Mouse (Mus musculus): Measurements from ENCODE around the gene Btbd9. TPM values are rescaled to one million over a fixed set of nuclear protein-coding genes. Genes with fewer than 3 reads are reported as not detected.
"Not testable (repeated sequence)": the region's sequence is repeated elsewhere in the genome, so short reads cannot be mapped to it uniquely, and the experiment has no call there.

The Btbd9 gene
- polyA plus RNA-seq, 1 experiment, result 21.7 TPM

DNA sequence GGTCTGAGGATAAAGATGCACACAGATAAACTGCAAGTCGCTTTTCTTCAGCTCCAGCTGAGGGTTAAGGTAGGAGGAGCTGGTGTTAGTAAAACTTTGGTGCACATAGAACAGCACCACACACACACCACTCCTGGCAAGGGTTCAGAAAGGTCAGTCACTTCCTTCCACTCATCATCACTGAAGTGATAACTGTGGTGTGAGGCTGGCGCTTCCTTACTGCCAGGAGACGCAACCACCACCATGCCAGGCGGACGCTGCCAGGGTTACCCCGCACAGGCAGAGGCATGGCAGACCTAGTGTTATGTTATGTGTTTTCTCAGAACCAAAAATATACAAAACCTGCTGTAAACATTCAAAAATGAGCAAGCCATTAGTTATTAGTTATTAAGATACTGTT, 66.6 kb downstream of the Btbd9 start:
- no peaks in the 10 kb centered on the region for H3K27me3 ChIP-seq (ENCODE audit: control insufficient read depth, insufficient read depth, low read length)
- 83% methylated on average over 6 of the region's 6 CpGs for WGBS
- no peak overlapping the region for H3K27ac ChIP-seq (ENCODE audit: insufficient read depth, low read length)
- H3K4me3 ChIP-seq (ENCODE audit: extremely low read depth, insufficient read depth, insufficient read length), result no peak overlapping the region
- TF ChIP-seq CTCF (IDR thresholded peaks at IDR 0.05; ENCODE audit: extremely low read depth, insufficient read depth, insufficient read length, insufficient replicate concordance) (no peak), POLR2A (IDR thresholded peaks at IDR 0.05; ENCODE audit: low read depth, low read length) (no peak)
- peaks cover 5% of the 10 kb centered on the region; the same call in 1 of the 2 replicates for H3K36me3 ChIP-seq (ENCODE audit: control insufficient read depth, insufficient read depth, low read length)
- DNase-seq (ENCODE audit: low read depth in 1 of 2, low spot score in 2 of 2), result no peak
- no peaks in the 10 kb centered on the region for H3K4me1 ChIP-seq (ENCODE audit: control insufficient read depth, insufficient read depth, insufficient read length)

DNA sequence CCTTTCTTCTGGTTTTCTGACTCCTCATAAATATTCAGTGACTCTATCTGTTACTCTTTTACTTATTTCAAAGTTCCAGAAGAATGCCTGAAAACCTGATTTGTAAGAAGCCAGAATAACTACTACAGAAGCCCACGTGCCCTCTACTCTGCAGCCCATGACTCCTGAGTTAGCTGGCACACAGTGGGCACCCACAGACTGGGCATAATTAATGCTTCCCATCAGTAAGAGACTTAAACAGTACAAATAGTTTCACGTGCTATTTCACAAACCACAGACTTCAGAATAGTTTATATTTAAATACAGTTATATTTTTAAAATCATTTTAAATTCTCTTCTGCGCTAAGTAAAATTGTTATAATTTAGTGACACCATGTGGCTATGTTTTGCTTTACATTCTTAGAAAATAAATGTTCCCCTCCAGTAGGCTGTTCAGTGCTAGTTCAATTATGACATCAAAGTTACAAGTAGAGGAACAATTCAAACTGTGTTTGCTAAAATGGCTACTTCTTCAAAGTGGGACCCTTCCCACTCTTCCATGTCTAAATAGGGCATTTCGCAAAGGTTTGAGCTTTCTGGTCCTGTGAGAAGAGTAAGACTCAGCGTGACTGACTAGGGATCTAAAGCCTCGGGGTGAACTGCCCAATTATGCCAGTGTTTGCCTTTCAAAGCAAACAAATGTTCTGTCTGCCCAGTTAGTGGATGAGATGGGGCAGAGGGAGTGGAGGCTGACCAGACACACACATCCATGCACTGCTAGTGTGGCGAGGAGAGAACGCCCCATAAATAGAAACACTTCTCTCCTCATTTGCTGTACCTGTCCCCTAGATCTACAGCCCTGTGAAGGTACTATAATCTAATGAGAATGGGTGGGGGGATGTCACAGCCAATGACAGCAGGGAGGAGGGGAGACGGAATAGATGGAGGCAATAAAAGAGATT, 68.4 kb downstream of the Btbd9 start:
- TF ChIP-seq POLR2A (IDR thresholded peaks at IDR 0.05; ENCODE audit: low read depth, low read length), result no peak
- TF ChIP-seq CTCF (IDR thresholded peaks at IDR 0.05; ENCODE audit: extremely low read depth, insufficient read depth, insufficient read length, insufficient replicate concordance), result no peak
- Histone ChIP-seq H3K4me1 (ENCODE audit: control insufficient read depth, insufficient read depth, insufficient read length) (no peaks in the 10 kb centered on the region), H3K36me3 (ENCODE audit: control insufficient read depth, insufficient read depth, low read length) (peaks cover 4% of the 10 kb centered on the region; the same call in 1 of the 2 replicates), H3K27me3 (ENCODE audit: control insufficient read depth, insufficient read depth, low read length) (no peaks in the 10 kb centered on the region), H3K27ac (ENCODE audit: insufficient read depth, low read length) (no peak overlapping the region), H3K4me3 (ENCODE audit: extremely low read depth, insufficient read depth, insufficient read length) (no peak overlapping the region)
- WGBS, result 89% methylated on average over 9 of the region's 9 CpGs
- DNase-seq (ENCODE audit: low read depth in 1 of 2, low spot score in 2 of 2), result no peak

DNA sequence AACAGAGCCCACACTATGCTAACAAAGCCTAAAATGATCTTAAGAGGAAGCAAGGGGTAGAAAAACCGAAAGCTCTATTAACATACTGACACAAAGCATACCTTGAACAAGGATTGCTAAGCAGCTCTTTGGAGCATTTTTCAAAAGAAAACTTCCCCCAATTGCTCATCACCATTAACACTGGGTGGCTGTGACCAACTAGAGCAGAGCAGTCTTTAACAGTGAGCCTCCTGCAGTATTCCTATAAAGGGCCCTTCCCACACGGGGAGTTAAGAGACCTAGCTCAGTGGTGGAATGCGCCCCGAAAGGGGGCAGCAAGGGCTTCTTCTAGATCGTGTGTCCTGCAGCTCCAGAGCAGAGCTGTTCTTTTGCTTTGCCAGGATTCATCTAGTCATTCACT, 69.4 kb downstream of the Btbd9 start:
- H3K36me3 ChIP-seq (ENCODE audit: control insufficient read depth, insufficient read depth, low read length), result peaks cover 3% of the 10 kb centered on the region; the same call in 1 of the 2 replicates
- 77% methylated on average over 5 of the region's 5 CpGs for WGBS
- DNase-seq (ENCODE audit: low read depth in 1 of 2, low spot score in 2 of 2), result no peak
- TF ChIP-seq CTCF (IDR thresholded peaks at IDR 0.05; ENCODE audit: extremely low read depth, insufficient read depth, insufficient read length, insufficient replicate concordance) (no peak), POLR2A (IDR thresholded peaks at IDR 0.05; ENCODE audit: low read depth, low read length) (no peak)
- no peaks in the 10 kb centered on the region for H3K4me1 ChIP-seq (ENCODE audit: control insufficient read depth, insufficient read depth, insufficient read length)
- no peak overlapping the region for H3K4me3 ChIP-seq (ENCODE audit: extremely low read depth, insufficient read depth, insufficient read length)
- no peak overlapping the region for H3K27ac ChIP-seq (ENCODE audit: insufficient read depth, low read length)
- no peaks in the 10 kb centered on the region for H3K27me3 ChIP-seq (ENCODE audit: control insufficient read depth, insufficient read depth, low read length)

DNA sequence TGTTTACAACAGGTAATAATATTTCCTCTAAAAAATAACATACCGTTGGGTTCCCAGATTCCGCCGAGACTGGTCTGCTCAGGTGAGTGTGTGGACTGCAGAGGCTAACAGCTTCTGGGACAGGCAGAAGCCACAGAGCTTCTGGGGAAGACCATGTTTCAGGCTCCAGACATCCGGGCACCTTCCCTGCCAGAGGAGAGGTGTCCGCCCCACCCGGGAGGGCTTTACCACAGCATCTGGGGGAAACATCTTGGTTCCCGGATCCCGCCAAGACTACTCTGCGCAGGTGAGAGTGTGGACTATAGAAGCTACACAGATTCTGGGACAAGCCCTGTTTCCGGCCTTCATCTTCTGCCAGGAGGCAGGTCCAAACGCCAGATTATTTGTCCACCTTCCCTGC, 76.7 kb downstream of the Btbd9 start:
- 95% methylated on average over 11 of the region's 11 CpGs for WGBS
- DNase-seq (ENCODE audit: low read depth in 1 of 2, low spot score in 2 of 2); H3K4me1 ChIP-seq (ENCODE audit: control insufficient read depth, insufficient read depth, insufficient read length); H3K27me3 ChIP-seq (ENCODE audit: control insufficient read depth, insufficient read depth, low read length); H3K4me3 ChIP-seq (ENCODE audit: extremely low read depth, insufficient read depth, insufficient read length); H3K27ac ChIP-seq (ENCODE audit: insufficient read depth, low read length); H3K36me3 ChIP-seq (ENCODE audit: control insufficient read depth, insufficient read depth, low read length): not testable (repeated sequence)

DNA sequence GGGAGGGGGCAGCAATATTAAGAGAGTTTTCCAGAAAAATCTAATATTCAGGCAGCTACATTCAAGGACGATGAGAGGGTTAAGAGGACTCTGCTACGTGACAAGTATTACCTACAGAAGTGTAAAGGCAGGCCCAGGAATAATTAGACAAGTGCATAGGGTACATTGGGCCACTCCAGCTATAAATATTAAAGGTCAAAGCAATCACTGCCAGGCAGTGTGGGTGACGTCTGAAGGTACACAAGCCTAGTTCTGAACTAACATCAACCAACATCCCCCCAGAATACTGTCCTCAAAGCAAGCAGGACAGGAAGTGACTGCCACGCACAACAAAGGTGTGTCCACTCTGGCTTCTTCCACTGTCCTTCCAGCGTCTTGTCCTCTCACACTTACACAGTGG, 77.5 kb downstream of the Btbd9 start:
- no peaks in the 10 kb centered on the region; the same call in 1 of the 2 replicates for H3K36me3 ChIP-seq (ENCODE audit: control insufficient read depth, insufficient read depth, low read length)
- DNase-seq (ENCODE audit: low read depth in 1 of 2, low spot score in 2 of 2), result no peak
- no peaks in the 10 kb centered on the region for H3K4me1 ChIP-seq (ENCODE audit: control insufficient read depth, insufficient read depth, insufficient read length)
- no peak for TF ChIP-seq POLR2A (IDR thresholded peaks at IDR 0.05; ENCODE audit: low read depth, low read length)
- TF ChIP-seq CTCF (IDR thresholded peaks at IDR 0.05; ENCODE audit: extremely low read depth, insufficient read depth, insufficient read length, insufficient replicate concordance), result no peak
- H3K27me3 ChIP-seq (ENCODE audit: control insufficient read depth, insufficient read depth, low read length), result no peaks in the 10 kb centered on the region
- 90% methylated on average over 5 of the region's 5 CpGs for WGBS
- no peak overlapping the region for H3K27ac ChIP-seq (ENCODE audit: insufficient read depth, low read length)
- no peak overlapping the region for H3K4me3 ChIP-seq (ENCODE audit: extremely low read depth, insufficient read depth, insufficient read length)

DNA sequence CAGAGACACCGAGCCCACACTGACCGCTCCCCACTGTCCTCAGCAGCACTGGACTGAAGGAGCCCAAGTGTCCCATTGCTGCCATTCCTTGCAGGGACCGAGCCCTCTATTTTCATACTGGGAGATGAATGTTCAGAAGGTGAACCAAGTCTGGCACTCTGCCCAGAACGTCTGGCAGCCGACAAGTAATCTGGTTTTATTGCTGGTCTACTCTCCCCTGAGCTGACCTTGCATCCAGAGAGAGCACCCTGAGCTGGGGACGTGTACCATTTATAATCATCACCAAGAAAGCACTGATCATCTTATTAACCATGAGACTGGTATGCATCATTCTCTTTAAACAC, 77.9 kb downstream of the Btbd9 start:
- H3K4me1 ChIP-seq (ENCODE audit: control insufficient read depth, insufficient read depth, insufficient read length), result no peaks in the 10 kb centered on the region
- H3K4me3 ChIP-seq (ENCODE audit: extremely low read depth, insufficient read depth, insufficient read length), result no peak overlapping the region
- TF ChIP-seq POLR2A (IDR thresholded peaks at IDR 0.05; ENCODE audit: low read depth, low read length) (no peak), CTCF (IDR thresholded peaks at IDR 0.05; ENCODE audit: extremely low read depth, insufficient read depth, insufficient read length, insufficient replicate concordance) (no peak)
- DNase-seq (ENCODE audit: low read depth in 1 of 2, low spot score in 2 of 2), result no peak
- H3K36me3 ChIP-seq (ENCODE audit: control insufficient read depth, insufficient read depth, low read length), result no peaks in the 10 kb centered on the region; the same call in 1 of the 2 replicates
- H3K27me3 ChIP-seq (ENCODE audit: control insufficient read depth, insufficient read depth, low read length), result no peaks in the 10 kb centered on the region
- WGBS, result 89% methylated on average over 6 of the region's 6 CpGs
- no peak overlapping the region for H3K27ac ChIP-seq (ENCODE audit: insufficient read depth, low read length)
